Mouse (Mus musculus) brain, embryonic 14.5 days (tissue): ENCODE results near the gene Dgkd. TPM values are rescaled to one million over a fixed set of nuclear protein-coding genes. Genes with fewer than 3 reads are reported as not detected.

Experiments used
- DNase-seq: peaks from one replicate; pipeline ENCODE4 v3.0.0-alpha.2; 2011; ENCODE audit warnings: low read depth
- CTCF ChIP-seq: fragments of 200-500 bp; IDR thresholded peaks from 2 replicates; pipeline ENCODE4 v1.5.1; 2012; ENCODE audit warnings: inconsistent platforms, mild to moderate bottlenecking, moderate library complexity, borderline replicate concordance; ENCODE audit not compliant: insufficient read depth, insufficient read length; ENCODE audit errors: extremely low read depth
- POLR2A ChIP-seq: fragments of 200-500 bp; IDR thresholded peaks from 2 replicates; pipeline ENCODE4 v1.6.1; 2012; ENCODE audit warnings: mild to moderate bottlenecking, inconsistent platforms, borderline replicate concordance; ENCODE audit not compliant: poor library complexity, insufficient read depth, insufficient read length, severe bottlenecking; ENCODE audit errors: extremely low read depth
- polyA plus RNA-seq: library from polyadenylated mRNA; depleted of rRNA; stranded (reverse); fragments of >200 nt; gene quantifications from 2 replicates; pipeline ENCODE4 v1.2.3, GENCODE M21; 2012; rRNA removed

The Dgkd gene
- polyA plus RNA-seq, 1 experiment: 54.6 TPM

DNA sequence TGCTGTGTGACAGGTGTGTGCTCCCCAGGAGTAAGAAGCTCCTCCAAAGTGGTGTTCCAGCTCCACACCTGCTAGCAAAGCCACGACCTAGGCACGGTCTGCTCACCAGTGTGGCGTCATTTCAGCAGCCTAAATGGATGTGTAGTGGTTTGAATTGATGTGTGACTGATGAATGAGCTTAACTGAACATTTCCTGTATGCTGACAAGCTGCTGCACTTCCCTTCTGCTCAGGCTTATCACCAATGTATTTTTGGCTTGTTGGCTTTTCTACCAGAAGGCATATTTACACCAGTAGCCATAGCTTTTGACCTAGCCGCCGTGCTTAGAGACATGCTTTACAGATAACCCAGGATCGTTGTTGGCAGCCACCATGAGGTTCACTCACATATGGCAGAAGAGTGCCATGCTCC is 94.6 kb downstream of the Dgkd start:
- DNase-seq: no peak
- TF ChIP-seq CTCF (no peak), POLR2A (no peak)

DNA sequence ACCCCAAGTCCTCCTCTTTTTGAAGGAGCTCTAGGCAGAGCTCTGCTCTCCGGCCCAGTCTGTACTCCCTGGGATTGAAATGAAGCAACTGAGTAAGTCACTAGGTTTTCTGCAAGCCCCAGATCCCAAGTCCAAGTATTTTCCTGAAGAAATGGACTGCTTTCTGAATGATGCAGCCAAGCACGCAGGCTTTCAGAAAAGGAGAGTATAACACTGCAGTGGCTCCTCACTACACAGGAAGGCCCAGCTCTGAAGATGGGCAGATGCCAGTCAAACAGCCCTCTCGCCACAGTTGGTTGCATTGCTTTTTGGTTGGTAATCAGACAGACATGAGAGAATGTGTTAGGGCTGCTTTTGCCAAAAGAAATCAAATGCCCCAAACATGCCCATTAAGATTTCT is 98.6 kb downstream of the Dgkd start:
- no peak for DNase-seq
- TF ChIP-seq CTCF (no peak), POLR2A (no peak)

DNA sequence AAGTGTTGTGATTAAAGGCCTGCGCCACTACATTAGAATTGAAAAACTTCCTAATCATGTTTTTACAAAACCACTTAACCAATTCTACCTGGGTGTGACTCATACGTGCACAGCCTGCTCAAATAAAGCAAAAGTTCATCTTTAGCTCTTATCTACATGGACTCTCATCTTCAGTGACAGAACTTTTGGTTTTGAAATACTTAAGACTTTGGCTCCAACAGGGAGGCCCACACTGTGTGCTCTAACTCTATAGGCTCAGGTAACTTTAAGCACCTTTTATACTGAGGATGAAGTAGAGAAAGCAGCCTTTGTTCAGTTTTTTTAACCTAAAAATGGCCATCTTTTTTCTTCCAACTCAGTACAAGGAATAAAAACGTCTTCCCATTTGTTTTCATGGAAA is 100.0 kb downstream of the Dgkd start:
- no peak for DNase-seq
- TF ChIP-seq POLR2A: no peak
- TF ChIP-seq CTCF: no peak

DNA sequence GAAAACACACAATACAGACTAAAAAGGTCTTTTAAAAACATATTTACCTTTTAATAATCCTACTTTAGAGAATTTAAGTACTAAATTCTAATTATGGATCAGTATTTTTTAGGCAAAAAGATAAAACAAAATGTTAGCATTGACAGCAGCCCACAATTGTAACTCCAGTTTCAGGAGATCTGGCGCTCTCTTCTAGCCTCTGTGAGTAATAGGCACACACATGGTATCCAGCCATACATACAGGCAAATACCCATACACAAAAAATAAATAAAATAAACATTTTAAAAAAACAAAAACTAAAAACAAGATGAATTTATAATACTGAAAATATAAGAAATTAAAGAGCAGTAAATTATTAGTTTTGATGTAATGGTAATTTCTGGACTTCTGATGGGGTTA is 105.8 kb downstream of the Dgkd start:
- TF ChIP-seq CTCF (no peak), POLR2A (no peak)
- DNase-seq: no peak

DNA sequence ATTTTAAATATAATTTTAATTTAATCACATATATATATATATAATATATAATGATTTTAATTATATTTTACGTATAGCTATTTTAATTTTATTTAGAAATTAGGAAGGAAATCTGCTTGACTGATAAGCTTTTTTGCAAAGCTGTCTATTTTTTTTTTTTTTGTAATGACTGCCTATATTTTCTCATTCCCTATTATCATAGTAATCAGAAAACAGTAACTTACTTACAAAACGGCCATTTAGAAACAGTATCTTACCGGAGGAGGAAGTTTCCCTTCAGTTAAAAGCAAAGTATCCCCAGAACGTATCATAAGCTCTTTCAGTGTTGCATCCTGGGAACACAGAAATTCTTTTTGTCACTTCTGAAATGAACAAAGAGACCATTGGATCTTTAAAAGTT is 106.4 kb downstream of the Dgkd start:
- TF ChIP-seq CTCF (no peak), POLR2A (no peak)
- no peak for DNase-seq

DNA sequence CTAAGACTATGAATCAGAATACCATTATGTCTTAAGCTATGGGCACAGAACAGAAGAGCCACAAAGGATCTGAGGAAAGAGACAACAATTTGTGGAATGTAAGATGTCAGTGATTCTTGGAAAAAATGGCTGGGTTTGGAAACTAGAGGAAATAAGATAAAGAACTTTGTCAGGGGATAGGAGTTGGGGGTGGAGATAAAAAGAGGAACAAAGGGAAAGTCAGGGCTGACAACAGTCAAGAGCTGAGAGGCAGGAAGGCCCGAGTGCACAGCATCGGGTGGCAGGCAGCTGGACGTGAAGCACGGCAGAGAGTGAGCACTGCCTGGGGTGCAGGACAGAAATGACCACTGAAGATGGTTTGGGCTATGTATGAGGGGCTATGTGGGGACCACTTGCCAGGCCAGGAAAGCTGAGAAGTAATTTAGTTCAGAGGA is 106.9 kb downstream of the Dgkd start:
- no peak for DNase-seq
- no peak for TF ChIP-seq POLR2A
- no peak for TF ChIP-seq CTCF

DNA sequence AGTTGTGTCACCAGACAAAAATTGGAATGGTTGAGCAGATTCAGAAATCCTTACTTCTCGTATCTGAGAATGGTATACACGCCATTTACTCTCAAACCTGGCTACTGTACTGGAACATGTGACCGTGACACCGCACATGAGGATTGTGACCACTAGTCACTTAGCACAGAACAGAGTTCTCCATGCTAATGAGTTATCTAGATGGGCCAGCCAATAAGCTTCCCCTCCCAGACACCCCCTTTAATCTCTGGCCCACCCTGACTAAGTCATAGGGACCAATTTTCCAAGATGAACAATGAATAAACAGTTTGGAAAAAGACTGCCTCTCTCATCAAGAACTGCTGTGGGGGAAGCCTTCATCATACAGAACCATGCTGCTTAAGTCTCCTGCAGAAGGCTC is 107.7 kb downstream of the Dgkd start:
- TF ChIP-seq POLR2A: no peak
- no peak for TF ChIP-seq CTCF
- DNase-seq: no peak

DNA sequence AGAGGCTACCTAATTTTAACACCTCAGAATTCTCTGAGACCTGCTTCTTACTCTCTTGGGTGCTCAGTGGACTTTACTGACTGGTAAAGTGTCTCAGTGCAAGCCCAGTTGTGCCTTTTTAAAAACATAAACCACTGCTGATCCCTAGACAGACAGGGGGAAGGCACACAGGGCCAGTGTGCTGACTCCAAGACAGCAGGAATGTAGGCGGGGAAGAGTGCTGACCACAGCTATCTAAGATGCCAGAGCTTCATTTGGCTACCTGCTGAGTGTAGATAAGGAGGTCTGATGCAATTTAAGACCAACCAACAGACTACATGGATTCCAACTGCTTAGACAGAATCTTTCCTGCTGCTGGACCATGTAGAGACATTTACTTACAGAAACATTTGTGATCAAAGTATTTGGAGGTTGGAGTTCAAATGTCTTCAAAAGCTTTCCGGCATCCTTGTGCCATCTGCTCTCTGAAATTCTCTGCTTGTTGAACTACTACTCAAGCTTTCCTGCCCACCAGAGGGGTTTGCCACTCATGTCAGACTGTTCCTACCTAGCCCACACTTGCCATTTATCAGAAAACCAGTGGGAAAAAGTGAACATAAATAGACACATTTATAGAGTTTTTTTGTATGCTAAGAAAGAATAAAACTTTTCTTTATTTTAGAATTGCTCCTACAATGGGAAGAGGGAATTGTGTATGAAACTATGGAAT is 108.5 kb downstream of the Dgkd start:
- no peak for TF ChIP-seq POLR2A
- TF ChIP-seq CTCF: no peak
- no peak for DNase-seq

DNA sequence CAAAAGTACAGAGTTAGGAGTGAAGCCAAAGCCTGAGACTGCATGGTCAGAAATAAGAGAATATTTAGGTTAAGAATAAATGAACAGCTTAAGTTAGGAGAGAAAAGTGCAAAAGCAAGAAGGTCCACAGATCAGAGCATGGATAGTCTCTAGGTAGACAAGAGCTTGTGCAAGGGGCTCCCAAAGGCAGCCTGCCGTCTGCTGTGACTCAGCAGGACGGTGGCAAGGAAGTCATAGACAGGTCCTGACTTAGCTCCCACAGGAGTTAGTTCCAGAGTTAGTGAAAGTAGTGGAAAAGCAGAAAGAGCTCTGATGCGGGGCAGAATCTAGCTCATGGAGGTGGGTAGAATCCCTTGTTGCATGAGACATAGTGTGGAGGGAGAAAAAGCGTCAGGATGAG is 117.3 kb downstream of the Dgkd start:
- TF ChIP-seq CTCF: no peak
- TF ChIP-seq POLR2A: no peak
- DNase-seq: no peak

DNA sequence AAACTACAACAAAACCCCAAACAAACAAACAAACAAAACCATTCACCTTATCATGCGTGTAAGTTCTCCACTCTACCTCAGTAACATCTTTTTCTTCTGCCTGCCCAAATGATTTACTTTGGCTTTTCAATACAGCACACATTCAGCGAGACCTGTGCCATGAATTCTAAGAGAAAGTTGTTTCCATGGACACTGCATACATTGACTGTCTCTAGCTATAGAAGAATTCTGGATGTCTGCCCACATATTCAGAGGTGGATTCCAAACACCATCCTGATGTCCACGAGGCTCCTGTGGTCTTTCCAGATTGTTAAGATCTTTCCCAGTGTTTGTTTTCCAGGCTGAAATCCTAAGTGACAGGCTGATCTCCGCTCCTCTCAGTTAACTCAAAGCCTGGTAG is 129.2 kb downstream of the Dgkd start:
- DNase-seq: peak; percentile 24

DNA sequence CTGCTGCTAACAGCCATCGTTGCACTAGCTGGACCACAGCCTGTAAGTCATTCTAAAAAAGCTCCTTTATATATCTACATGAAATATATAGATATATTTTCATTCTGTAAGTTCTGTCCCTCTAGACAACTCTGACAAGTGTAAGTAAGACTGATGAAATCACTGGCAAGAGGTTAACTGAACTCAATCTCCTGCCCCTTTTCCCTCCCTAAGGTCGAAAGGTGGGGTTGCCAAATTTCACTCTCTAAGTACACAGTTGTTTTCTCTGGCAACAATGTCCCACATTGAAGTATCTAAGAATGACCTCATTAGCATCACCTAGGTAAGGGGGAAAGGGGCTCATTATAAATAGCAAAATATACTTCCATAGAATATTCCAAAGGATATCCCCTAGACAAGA is 139.6 kb downstream of the Dgkd start:
- no peak for DNase-seq

More for the DNA sequence above, 129.2 kb downstream of the Dgkd start:
- TF ChIP-seq POLR2A (no peak), CTCF (no peak)

More for the DNA sequence above, 139.6 kb downstream of the Dgkd start:
- TF ChIP-seq POLR2A (no peak), CTCF (no peak)

Other genes with a start within 250 kb of the Dgkd start
- 4.6 and 4.9 TPM in 2 replicates for gene Inpp5d, start 233.0 kb upstream of the Dgkd start, polyA plus RNA-seq
- 80.8 and 83.9 TPM in 2 replicates for gene Atg16l1, start 97.4 kb upstream of the Dgkd start, polyA plus RNA-seq
- 0.83 and 0.90 TPM in 2 replicates for gene Sag, start 49.6 kb upstream of the Dgkd start, polyA plus RNA-seq
- 21.4 and 23.5 TPM in 2 replicates for gene Usp40, start 155.3 kb downstream of the Dgkd start, polyA plus RNA-seq
- not detected in 2 replicates for gene Ugt1a10, start 202.1 kb downstream of the Dgkd start, polyA plus RNA-seq
- gene Ugt1a9, start 217.5 kb downstream of the Dgkd start, polyA plus RNA-seq: not detected in 2 replicates
- not detected in 2 replicates for gene Ugt1a8, start 234.5 kb downstream of the Dgkd start, polyA plus RNA-seq
- gene Ugt1a7c, start 241.8 kb downstream of the Dgkd start, polyA plus RNA-seq: 0.72 and 0.81 TPM in 2 replicates
- gene Ugt1a6b, start 250.0 kb downstream of the Dgkd start, polyA plus RNA-seq: 0.92 and 1.8 TPM in 2 replicates